Mouse (Mus musculus) adrenal gland, postnatal 25 days (tissue): Measurements from ENCODE around the gene Arhgap24. TPM values are rescaled to one million over a fixed set of nuclear protein-coding genes. Genes with fewer than 3 reads are reported as not detected.
"Not testable (repeated sequence)": the region's sequence is repeated elsewhere in the genome, so short reads cannot be mapped to it uniquely, and the experiment has no call there.

Experiments used
- DNase-seq: peaks from one replicate; pipeline ENCODE4 v3.0.0; 2021; ENCODE audit warnings: mixed read lengths
- total RNA-seq: library from RNA; stranded (reverse); gene quantifications from 2 replicates; pipeline ENCODE4 v1.2.3, GENCODE M21; 2021

Arhgap24 gene
- total RNA-seq, 1 experiment from 2014 or later: 10.6 TPM

GRCm38 (mm10) chr5:102807518-102807917 is 326.3 kb downstream of the Arhgap24 start:
- DNase-seq: no peak

GRCm38 (mm10) chr5:102810366-102810957 is 329.3 kb downstream of the Arhgap24 start:
- no peak for DNase-seq

GRCm38 (mm10) chr5:102813271-102813670 is 332.1 kb downstream of the Arhgap24 start:
- DNase-seq: no peak

GRCm38 (mm10) chr5:102817641-102818040 is 336.4 kb downstream of the Arhgap24 start:
- no peak for DNase-seq

- DNase-seq: peak; percentile 8
Observed at GRCm38 (mm10) chr5:102825538-102825937, 344.3 kb downstream of the Arhgap24 start.

- DNase-seq: no peak
Observed at GRCm38 (mm10) chr5:102839071-102839470, 357.9 kb downstream of the Arhgap24 start.

GRCm38 (mm10) chr5:102843934-102844709 is 362.9 kb downstream of the Arhgap24 start:
- DNase-seq: no peak

GRCm38 (mm10) chr5:102844731-102845598 is 363.8 kb downstream of the Arhgap24 start:
- peak; percentile 74 for DNase-seq

GRCm38 (mm10) chr5:102845800-102846199 is 364.6 kb downstream of the Arhgap24 start:
- no peak for DNase-seq

GRCm38 (mm10) chr5:102847859-102848258 is 366.7 kb downstream of the Arhgap24 start:
- no peak for DNase-seq

GRCm38 (mm10) chr5:102851761-102852160 is 370.6 kb downstream of the Arhgap24 start:
- no peak for DNase-seq

- DNase-seq: no peak
Observed at GRCm38 (mm10) chr5:102853750-102854149, 372.6 kb downstream of the Arhgap24 start.

GRCm38 (mm10) chr5:102855805-102856204 is 374.6 kb downstream of the Arhgap24 start:
- no peak for DNase-seq

GRCm38 (mm10) chr5:102858047-102858446 is 376.9 kb downstream of the Arhgap24 start:
- DNase-seq: no peak

- no peak for DNase-seq
Observed at GRCm38 (mm10) chr5:102859749-102860148, 378.6 kb downstream of the Arhgap24 start.

GRCm38 (mm10) chr5:102868196-102868595 is 387.0 kb downstream of the Arhgap24 start:
- no peak for DNase-seq

GRCm38 (mm10) chr5:102872996-102873395 is 391.8 kb downstream of the Arhgap24 start:
- not testable (repeated sequence) for DNase-seq

GRCm38 (mm10) chr5:102874605-102875298 is 393.6 kb downstream of the Arhgap24 start:
- DNase-seq: no peak

GRCm38 (mm10) chr5:102875628-102876027 is 394.4 kb downstream of the Arhgap24 start:
- no peak for DNase-seq

GRCm38 (mm10) chr5:102888482-102889162 is 407.4 kb downstream of the Arhgap24 start:
- DNase-seq: no peak

GRCm38 (mm10) chr5:102889163-102889488 is 407.9 kb downstream of the Arhgap24 start:
- DNase-seq: no peak

GRCm38 (mm10) chr5:102892226-102892625 is 411.0 kb downstream of the Arhgap24 start:
- DNase-seq: peak; percentile 19
